Mouse (Mus musculus): Measurements from ENCODE around the gene Ano2.

The Ano2 gene

DNA sequence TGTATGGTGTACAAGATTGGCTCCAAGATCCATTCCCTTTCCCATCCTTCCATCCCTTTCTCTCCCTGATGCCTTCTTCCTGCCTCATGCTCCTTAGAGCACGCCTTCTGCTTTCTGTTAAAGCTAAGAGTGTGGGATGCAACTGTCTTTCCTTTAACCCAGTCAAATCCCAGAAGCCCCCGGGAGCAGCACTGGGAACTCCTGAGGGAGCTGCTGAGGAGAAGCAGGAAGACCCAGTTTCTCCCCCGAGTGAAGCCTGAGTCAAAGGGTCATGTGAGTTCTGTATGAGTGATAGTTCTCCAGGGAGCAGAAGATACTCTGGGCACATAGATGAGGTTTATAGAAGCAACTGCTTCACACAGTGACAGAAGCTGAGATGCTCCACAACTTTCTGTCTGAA is 367.5 kb downstream of the Ano2 start:
- DNase-seq (ENCODE audit: low spot score) = no peak

GRCm38 (mm10) chr6:126080531-126080930 is 390.3 kb downstream of the Ano2 start:
- no peak for DNase-seq (ENCODE audit: low spot score)

- no peak for DNase-seq (ENCODE audit: low spot score)
These were observed 396.2 kb downstream of the Ano2 start for GRCm38 (mm10) chr6:126086321-126086950.

- DNase-seq (ENCODE audit: low spot score) = no peak
These were observed 398.5 kb downstream of the Ano2 start for GRCm38 (mm10) chr6:126088489-126089265.

Measured in ovary, postnatal 14 days (tissue).